Mouse (Mus musculus) bone marrow macrophage, adult 2 months (primary cell): ENCODE results near the gene Mmp24.

Experiments
- CTCF ChIP-seq: IDR thresholded peaks from 2 replicates; pipeline ENCODE4 v1.5.1; 2012; ENCODE audit warnings: low read depth, mild to moderate bottlenecking, low read length, moderate library complexity
- POLR2A ChIP-seq: IDR thresholded peaks from 2 replicates; pipeline ENCODE4 v1.6.1; 2012; ENCODE audit warnings: mild to moderate bottlenecking, low read depth, low read length, borderline replicate concordance

GRCm38 (mm10) chr2:155774927-155775684 lies at the start of gene Mmp24:
- TF ChIP-seq POLR2A (no peak), CTCF (no peak)
